Mouse (Mus musculus): ENCODE results near the gene Syt17. TPM values are rescaled to one million over a fixed set of nuclear protein-coding genes. Genes with fewer than 3 reads are reported as not detected.

Syt17 gene
- total RNA-seq, 1 experiment: 0.67 TPM

DNA sequence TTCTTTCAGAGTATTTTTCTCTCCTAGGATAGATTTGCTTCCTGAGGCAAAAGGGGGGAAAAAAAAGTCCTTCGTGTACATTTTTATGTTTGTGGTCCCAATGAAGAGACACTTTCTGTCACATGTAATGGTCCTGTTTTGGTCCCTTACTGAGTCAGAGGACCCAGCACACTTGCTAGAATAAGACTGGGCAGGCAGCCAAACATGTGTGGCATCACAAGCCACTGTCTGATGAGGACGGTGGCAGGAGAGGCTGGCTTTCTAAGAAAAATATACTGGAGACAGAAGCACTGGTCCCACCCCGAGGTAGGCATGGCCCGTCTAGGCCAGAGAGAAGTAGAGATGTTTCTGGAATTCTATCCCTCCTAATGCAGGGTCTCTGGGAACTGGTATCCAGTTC, 5.7 kb upstream of the Syt17 start:
- no peaks in the 10 kb centered on the region for H3K36me3 ChIP-seq (ENCODE audit: control insufficient read depth, insufficient read depth, low read length, poor library complexity, severe bottlenecking)
- H3K9ac ChIP-seq (ENCODE audit: insufficient read depth, low read depth, low read length, poor library complexity, severe bottlenecking): no peak overlapping the region
- H3K27ac ChIP-seq (ENCODE audit: insufficient read depth, low read depth, low read length, poor library complexity, severe bottlenecking): no peak overlapping the region
- H3K4me3 ChIP-seq (ENCODE audit: insufficient read depth in 1 of 2, low read depth in 1 of 2, low read length in 2 of 2, poor library complexity in 1 of 2, severe bottlenecking in 1 of 2): no peak overlapping the region
- no peaks in the 10 kb centered on the region for H3K9me3 ChIP-seq (ENCODE audit: control insufficient read depth, insufficient read depth, low read depth, low read length)
- in situ Hi-C loops (cut with MboI; ENCODE audit: low sequenced_read_pairs in 2 of 2, unreplicated experiment in 2 of 2): no loop called here
- H3K4me1 ChIP-seq (ENCODE audit: control insufficient read depth in 2 of 2, insufficient read depth in 2 of 2, low read length in 2 of 2, poor library complexity in 1 of 2): no peaks in the 10 kb centered on the region; a peak in 1 of 4 replicates
- no peak for TF ChIP-seq CHD2 (IDR thresholded peaks at IDR 0.05; ENCODE audit: low read depth, low read length)
- TF ChIP-seq ZC3H11A (IDR thresholded peaks at IDR 0.05; ENCODE audit: borderline replicate concordance, low read depth, low read length): no peak
- no peak for TF ChIP-seq ZNF384 (IDR thresholded peaks at IDR 0.05; ENCODE audit: low read depth, low read length)
- no peak for TF ChIP-seq MAFK (IDR thresholded peaks at IDR 0.05; ENCODE audit: insufficient read depth, low read depth, low read length)
- DNase-seq (ENCODE audit: low read depth, low spot score): no peak

DNA sequence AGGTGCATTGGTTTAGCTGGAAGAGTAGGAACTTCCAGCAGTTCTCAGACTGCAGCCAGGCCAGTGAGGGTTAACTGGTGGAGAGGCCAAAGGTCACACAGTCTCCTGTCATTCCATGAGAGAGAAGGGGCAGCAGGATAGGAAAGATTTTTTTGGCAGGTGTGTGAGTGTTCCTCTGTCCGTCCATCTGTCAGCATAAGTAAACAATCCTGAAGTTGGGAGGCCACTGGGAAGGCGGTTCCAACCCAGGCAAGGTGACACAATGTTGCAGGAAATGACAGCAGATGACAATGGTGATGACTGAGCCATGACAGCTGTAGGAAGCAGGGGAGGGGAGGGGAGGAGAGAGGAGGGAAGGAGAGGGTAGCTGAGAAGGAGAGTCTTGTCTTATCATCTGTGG, 4.9 kb upstream of the Syt17 start:
- TF ChIP-seq ZNF384 (IDR thresholded peaks at IDR 0.05; ENCODE audit: low read depth, low read length): no peak
- no peak for TF ChIP-seq CHD2 (IDR thresholded peaks at IDR 0.05; ENCODE audit: low read depth, low read length)
- TF ChIP-seq HCFC1 (IDR thresholded peaks at IDR 0.05; ENCODE audit: borderline replicate concordance, insufficient read depth, low read length): no peak
- TF ChIP-seq MAFK (IDR thresholded peaks at IDR 0.05; ENCODE audit: insufficient read depth, low read depth, low read length): no peak
- TF ChIP-seq ZC3H11A (IDR thresholded peaks at IDR 0.05; ENCODE audit: borderline replicate concordance, low read depth, low read length): no peak
- no peak overlapping the region for H3K9ac ChIP-seq (ENCODE audit: insufficient read depth, low read depth, low read length, poor library complexity, severe bottlenecking)
- H3K36me3 ChIP-seq (ENCODE audit: control insufficient read depth, insufficient read depth, low read length, poor library complexity, severe bottlenecking): no peaks in the 10 kb centered on the region
- in situ Hi-C loops (cut with MboI; ENCODE audit: low sequenced_read_pairs in 2 of 2, unreplicated experiment in 2 of 2): no loop called here
- no peak overlapping the region for H3K4me3 ChIP-seq (ENCODE audit: insufficient read depth in 1 of 2, low read depth in 1 of 2, low read length in 2 of 2, poor library complexity in 1 of 2, severe bottlenecking in 1 of 2)
- H3K9me3 ChIP-seq (ENCODE audit: control insufficient read depth, insufficient read depth, low read depth, low read length): no peaks in the 10 kb centered on the region
- no peaks in the 10 kb centered on the region; a peak in 1 of 4 replicates for H3K4me1 ChIP-seq (ENCODE audit: control insufficient read depth in 2 of 2, insufficient read depth in 2 of 2, low read length in 2 of 2, poor library complexity in 1 of 2)
- H3K27ac ChIP-seq (ENCODE audit: insufficient read depth, low read depth, low read length, poor library complexity, severe bottlenecking): no peak overlapping the region
- no peak for DNase-seq (ENCODE audit: low read depth, low spot score)

DNA sequence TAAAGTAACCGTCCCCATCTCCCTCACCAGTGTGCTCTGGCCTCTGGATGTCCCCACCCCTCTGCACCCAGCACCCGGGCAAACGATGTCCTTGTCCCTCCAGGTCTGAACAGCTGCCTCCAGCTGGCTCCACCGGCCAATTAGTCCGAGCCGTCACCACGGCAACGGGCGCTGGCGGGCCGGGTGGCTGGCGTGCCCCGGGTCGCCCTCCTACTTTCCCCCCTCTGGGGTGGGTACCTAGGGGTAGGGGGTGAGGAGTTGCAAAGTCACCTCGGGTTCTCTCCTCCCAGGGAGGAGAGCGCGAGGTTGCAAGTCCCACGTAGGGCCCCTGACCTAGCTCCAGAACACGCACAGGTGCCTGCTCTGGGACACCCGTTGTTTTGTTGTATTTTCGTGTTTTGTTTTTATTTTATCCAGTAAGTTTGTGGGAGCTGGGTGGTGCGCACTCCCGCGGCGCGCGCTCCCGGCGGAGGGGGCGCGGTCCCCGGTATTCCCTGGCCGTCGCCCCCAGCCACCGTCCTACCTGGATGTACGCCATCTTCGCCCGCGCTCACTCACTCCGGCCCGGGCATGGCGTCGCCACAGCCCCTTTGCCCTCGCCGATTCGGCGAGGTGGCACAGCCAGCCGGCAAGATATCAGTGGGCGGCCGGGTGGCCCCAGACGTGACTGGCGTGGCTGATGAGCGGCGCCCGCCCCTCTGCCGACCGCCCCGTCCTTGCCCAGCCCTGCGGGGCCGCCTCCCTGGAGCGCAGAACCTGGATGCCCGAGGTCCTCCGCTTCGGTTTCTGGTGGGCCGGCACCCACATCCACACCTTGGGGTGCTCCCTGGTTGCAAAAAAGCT, 510 bp downstream of the Syt17 start:
- peak overlapping the region; percentile 66 for H3K9ac ChIP-seq (ENCODE audit: insufficient read depth, low read depth, low read length, poor library complexity, severe bottlenecking)
- H3K4me3 ChIP-seq (ENCODE audit: insufficient read depth in 1 of 2, low read depth in 1 of 2, low read length in 2 of 2, poor library complexity in 1 of 2, severe bottlenecking in 1 of 2): peak overlapping the region; percentile 77 to 88
- in situ Hi-C loops (cut with MboI; ENCODE audit: low sequenced_read_pairs in 2 of 2, unreplicated experiment in 2 of 2): no loop called here
- no peaks in the 10 kb centered on the region for H3K9me3 ChIP-seq (ENCODE audit: control insufficient read depth, insufficient read depth, low read depth, low read length)
- H3K27ac ChIP-seq (ENCODE audit: insufficient read depth, low read depth, low read length, poor library complexity, severe bottlenecking): no peak overlapping the region
- no peaks in the 10 kb centered on the region; a peak in 1 of 4 replicates for H3K4me1 ChIP-seq (ENCODE audit: control insufficient read depth in 2 of 2, insufficient read depth in 2 of 2, low read length in 2 of 2, poor library complexity in 1 of 2)
- no peak for DNase-seq (ENCODE audit: low read depth, low spot score)
- no peaks in the 10 kb centered on the region for H3K36me3 ChIP-seq (ENCODE audit: control insufficient read depth, insufficient read depth, low read length, poor library complexity, severe bottlenecking)
- TF ChIP-seq ZNF384 (IDR thresholded peaks at IDR 0.05; ENCODE audit: low read depth, low read length) (no peak), MAFK (IDR thresholded peaks at IDR 0.05; ENCODE audit: insufficient read depth, low read depth, low read length) (no peak), ZC3H11A (IDR thresholded peaks at IDR 0.05; ENCODE audit: borderline replicate concordance, low read depth, low read length) (no peak), CHD2 (IDR thresholded peaks at IDR 0.05; ENCODE audit: low read depth, low read length) (no peak), HCFC1 (IDR thresholded peaks at IDR 0.05; ENCODE audit: borderline replicate concordance, insufficient read depth, low read length) (no peak)

DNA sequence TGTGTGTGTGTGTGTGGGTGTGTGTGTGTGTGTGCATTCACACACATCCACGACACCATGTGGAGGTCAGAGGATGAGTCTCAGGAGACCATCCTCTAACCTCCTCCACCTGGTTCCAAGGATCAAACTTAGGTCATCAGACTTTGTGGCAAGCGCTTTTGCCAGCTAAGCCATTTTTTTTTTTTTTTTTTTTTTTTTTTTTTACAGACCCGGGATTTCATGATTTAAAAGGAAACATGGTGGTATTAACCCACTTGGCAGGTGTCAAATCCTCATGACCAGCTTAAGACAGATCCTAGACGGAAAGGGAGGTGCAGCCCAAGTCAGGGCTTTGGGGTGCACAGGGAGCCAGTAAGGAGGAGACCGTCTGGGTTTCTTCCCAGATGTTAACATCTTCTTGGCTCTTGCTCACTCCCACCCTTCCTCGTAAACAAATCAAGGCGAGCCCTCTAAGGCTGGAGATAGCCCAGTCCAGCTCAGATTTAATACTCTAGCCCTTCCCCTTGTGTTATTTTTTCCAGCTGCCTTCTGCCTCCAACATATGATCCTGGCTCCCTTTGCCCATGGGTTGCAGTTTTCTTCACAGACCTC, 4.0 kb downstream of the Syt17 start:
- no peaks in the 10 kb centered on the region; a peak in 1 of 4 replicates for H3K4me1 ChIP-seq (ENCODE audit: control insufficient read depth in 2 of 2, insufficient read depth in 2 of 2, low read length in 2 of 2, poor library complexity in 1 of 2)
- no peaks in the 10 kb centered on the region for H3K9me3 ChIP-seq (ENCODE audit: control insufficient read depth, insufficient read depth, low read depth, low read length)
- no peak overlapping the region for H3K9ac ChIP-seq (ENCODE audit: insufficient read depth, low read depth, low read length, poor library complexity, severe bottlenecking)
- in situ Hi-C loops (cut with MboI; ENCODE audit: low sequenced_read_pairs in 2 of 2, unreplicated experiment in 2 of 2): no loop called here
- no peak overlapping the region for H3K4me3 ChIP-seq (ENCODE audit: insufficient read depth in 1 of 2, low read depth in 1 of 2, low read length in 2 of 2, poor library complexity in 1 of 2, severe bottlenecking in 1 of 2)
- no peak for DNase-seq (ENCODE audit: low read depth, low spot score)
- no peak overlapping the region for H3K27ac ChIP-seq (ENCODE audit: insufficient read depth, low read depth, low read length, poor library complexity, severe bottlenecking)
- no peaks in the 10 kb centered on the region for H3K36me3 ChIP-seq (ENCODE audit: control insufficient read depth, insufficient read depth, low read length, poor library complexity, severe bottlenecking)
- TF ChIP-seq HCFC1 (IDR thresholded peaks at IDR 0.05; ENCODE audit: borderline replicate concordance, insufficient read depth, low read length): no peak
- TF ChIP-seq ZNF384 (IDR thresholded peaks at IDR 0.05; ENCODE audit: low read depth, low read length): peak; percentile 79
- 0 out of 2 replicates have a peak, but pooled peaks have one; percentile 16 for TF ChIP-seq MAFK (IDR thresholded peaks at IDR 0.05; ENCODE audit: insufficient read depth, low read depth, low read length)
- TF ChIP-seq ZC3H11A (IDR thresholded peaks at IDR 0.05; ENCODE audit: borderline replicate concordance, low read depth, low read length): no peak
- no peak for TF ChIP-seq CHD2 (IDR thresholded peaks at IDR 0.05; ENCODE audit: low read depth, low read length)
